Mouse (Mus musculus) heart, adult 2 months (tissue): ENCODE results near the gene Mre11a.

Source experiments
- CTCF ChIP-seq: fragments of 200-600 bp; IDR thresholded peaks from 2 replicates; pipeline ENCODE4 v1.8.1; 2022; ENCODE audit warnings: antibody characterized with exemption, mild to moderate bottlenecking, moderate library complexity
- EP300 ChIP-seq: fragments of 200-500 bp; IDR thresholded peaks from 2 replicates; pipeline ENCODE4 v1.6.1; 2011; ENCODE audit warnings: low read depth, low read length, control low read depth; ENCODE audit not compliant: insufficient read depth
- POLR2A ChIP-seq: fragments of 200-500 bp; IDR thresholded peaks from 2 replicates; pipeline ENCODE4 v1.6.1; 2011; ENCODE audit warnings: mild to moderate bottlenecking, low read depth, low read length, control low read depth; ENCODE audit not compliant: insufficient read depth

DNA sequence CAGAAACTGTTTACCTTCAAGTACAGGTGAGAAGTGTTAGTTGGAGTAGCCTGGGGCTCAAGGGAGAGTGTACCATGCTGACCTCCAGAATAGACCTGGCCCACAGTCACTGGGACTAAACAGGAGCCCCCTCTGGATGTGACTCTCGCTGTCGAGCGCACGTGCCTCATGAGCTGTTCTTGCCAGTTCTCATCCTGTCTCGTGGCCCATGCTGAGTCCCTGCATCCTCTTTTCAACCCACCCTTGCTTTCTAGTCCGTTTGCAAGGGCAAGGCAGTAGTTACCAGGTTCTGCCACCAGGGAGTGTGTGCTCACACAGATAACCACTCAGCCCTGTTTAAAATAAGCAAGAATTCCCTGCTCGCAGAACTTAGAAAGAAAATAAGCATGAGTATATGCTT is 82.5 kb downstream of the Mre11a start:
- TF ChIP-seq EP300, result no peak
- no peak for TF ChIP-seq POLR2A
- peak; percentile 69 for TF ChIP-seq CTCF
